Mouse (Mus musculus) ES-Bruce4 (cell line): ENCODE measurements around the gene Ltbp4. TPM values are rescaled to one million over a fixed set of nuclear protein-coding genes. Genes with fewer than 3 reads are reported as not detected.
A peak's percentile ranks its signal among the peaks of the same experiment; 100 is the strongest.

ENCODE experiments used
- H3K27ac ChIP-seq: 2 replicates; pipeline ENCODE4 v1.5.1; 2012; ENCODE audit warnings: low read length, inconsistent platforms; ENCODE audit not compliant: insufficient read depth
- H3K27me3 ChIP-seq: 2 replicates; pipeline ENCODE4 v1.6.1; 2012; ENCODE audit warnings: mild to moderate bottlenecking, low read length, inconsistent platforms; ENCODE audit not compliant: control insufficient read depth, poor library complexity, insufficient read depth, severe bottlenecking
- H3K36me3 ChIP-seq: 2 replicates; pipeline ENCODE4 v1.6.1; 2012; ENCODE audit warnings: inconsistent platforms, mild to moderate bottlenecking, low read length, moderate library complexity; ENCODE audit not compliant: control insufficient read depth, poor library complexity, insufficient read depth, severe bottlenecking
- H3K4me1 ChIP-seq: one replicate; pipeline ENCODE4 v1.8.1; 2011; ENCODE audit warnings: low read length; ENCODE audit not compliant: control insufficient read depth, insufficient read depth
- H3K4me3 ChIP-seq: 2 replicates; pipeline ENCODE4 v1.5.1; 2011; ENCODE audit warnings: low read depth, mild to moderate bottlenecking, low read length
- H3K9ac ChIP-seq: 2 replicates; pipeline ENCODE4 v1.6.1; 2012; ENCODE audit warnings: low read depth, mild to moderate bottlenecking, inconsistent platforms; ENCODE audit not compliant: poor library complexity, severe bottlenecking
- H3K9me3 ChIP-seq: replicated peaks from 2 replicates; pipeline ENCODE4 v1.6.1; 2012; ENCODE audit warnings: mild to moderate bottlenecking, low read length, inconsistent platforms; ENCODE audit not compliant: control insufficient read depth, poor library complexity, insufficient read depth, severe bottlenecking
- CTCF ChIP-seq: IDR thresholded peaks from one replicate; pipeline ENCODE4 v1.8.1; 2011; ENCODE audit warnings: low read depth, low read length
- EP300 ChIP-seq: IDR thresholded peaks from 2 replicates; pipeline ENCODE4 v1.6.1; 2011; ENCODE audit warnings: low read depth, low read length; ENCODE audit not compliant: insufficient read depth
- POLR2A ChIP-seq: IDR thresholded peaks from one replicate; pipeline ENCODE4 v1.8.1; 2011; ENCODE audit warnings: low read length; ENCODE audit not compliant: insufficient read depth
- polyA plus RNA-seq: library from polyadenylated mRNA; stranded (reverse); fragments of >200 nt; gene quantifications from 2 replicates; pipeline ENCODE4 v1.2.4, GENCODE M21; 2011; ENCODE audit warnings: low read depth; ENCODE audit not compliant: missing spikeins, insufficient read depth, insufficient read length

The Ltbp4 gene
- polyA plus RNA-seq, 1 experiment = 66.8 TPM

DNA sequence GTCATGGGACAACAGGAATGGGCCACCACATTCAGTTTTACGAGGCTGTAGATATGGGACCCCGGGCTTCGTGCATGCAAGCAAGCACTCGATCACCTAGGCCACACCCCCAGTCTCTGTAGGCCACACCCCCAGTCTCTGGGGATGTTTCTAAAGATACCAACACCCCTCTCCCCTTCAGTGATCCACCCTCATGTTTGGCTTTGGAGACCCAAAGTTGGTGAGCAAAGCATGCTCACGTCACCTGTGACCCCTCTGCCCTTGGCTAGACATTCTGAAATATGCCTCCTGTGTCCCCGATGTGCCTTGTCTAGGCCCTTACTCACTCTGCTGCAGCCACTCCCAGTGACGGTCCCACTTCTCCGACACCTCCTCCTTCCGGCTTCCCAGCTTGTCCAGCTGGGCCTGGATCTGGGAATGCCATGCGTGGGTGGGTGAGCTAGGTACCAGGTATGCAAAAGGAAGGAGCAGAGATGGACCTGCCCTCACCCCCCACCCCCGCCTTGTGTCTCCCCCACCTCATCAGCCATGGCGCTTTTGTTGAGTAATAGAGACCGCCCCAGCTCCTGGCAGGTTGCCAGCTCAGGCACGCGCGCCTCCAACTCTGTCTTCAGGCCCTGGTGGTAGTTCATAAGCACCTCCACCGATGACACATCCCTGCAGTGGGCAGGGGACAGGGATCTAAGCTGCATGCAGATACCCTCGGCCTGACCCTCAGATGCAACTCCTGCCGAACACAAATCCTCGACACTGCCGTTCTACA lies 28.8 kb upstream of the Ltbp4 start:
- H3K4me3 ChIP-seq = peak overlapping the region; percentile 20
- H3K9ac ChIP-seq = no peak overlapping the region
- no peaks in the 10 kb centered on the region for H3K36me3 ChIP-seq
- no peaks in the 10 kb centered on the region for H3K27me3 ChIP-seq
- peaks cover 6% of the 10 kb centered on the region for H3K4me1 ChIP-seq
- H3K27ac ChIP-seq = no peak overlapping the region
- TF ChIP-seq EP300 (0 out of 2 replicates have a peak, but pooled peaks have one; percentile 5), CTCF (no peak)
- H3K9me3 ChIP-seq = no peaks in the 10 kb centered on the region

DNA sequence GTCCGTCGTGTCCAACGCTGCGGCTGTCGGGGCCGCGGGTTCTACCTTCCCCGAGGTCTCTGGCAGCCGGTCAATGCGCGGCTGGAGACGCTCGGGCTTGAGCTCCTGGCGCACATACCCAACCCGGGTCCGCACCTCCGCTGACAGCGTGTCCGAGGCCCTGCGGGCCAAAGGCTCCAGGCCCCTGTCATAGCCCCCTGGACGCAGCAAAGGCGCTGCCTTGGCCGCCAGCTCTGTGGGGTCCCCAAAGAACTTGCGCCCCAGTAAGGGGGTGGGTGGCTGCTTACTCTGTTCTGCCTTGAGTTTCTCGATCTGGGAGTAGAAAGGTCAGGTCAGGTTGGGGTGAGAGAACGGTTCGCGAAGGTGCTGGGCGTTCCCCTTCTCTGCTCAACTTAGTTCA lies 26.9 kb upstream of the Ltbp4 start:
- Histone ChIP-seq H3K4me3 (peak overlapping the region; percentile 39), H3K9me3 (no peaks in the 10 kb centered on the region), H3K27me3 (no peaks in the 10 kb centered on the region), H3K27ac (no peak overlapping the region), H3K9ac (peak overlapping the region; percentile 71), H3K36me3 (no peaks in the 10 kb centered on the region), H3K4me1 (peaks cover 6% of the 10 kb centered on the region)
- TF ChIP-seq CTCF (no peak), EP300 (no peak), POLR2A (no peak)

DNA sequence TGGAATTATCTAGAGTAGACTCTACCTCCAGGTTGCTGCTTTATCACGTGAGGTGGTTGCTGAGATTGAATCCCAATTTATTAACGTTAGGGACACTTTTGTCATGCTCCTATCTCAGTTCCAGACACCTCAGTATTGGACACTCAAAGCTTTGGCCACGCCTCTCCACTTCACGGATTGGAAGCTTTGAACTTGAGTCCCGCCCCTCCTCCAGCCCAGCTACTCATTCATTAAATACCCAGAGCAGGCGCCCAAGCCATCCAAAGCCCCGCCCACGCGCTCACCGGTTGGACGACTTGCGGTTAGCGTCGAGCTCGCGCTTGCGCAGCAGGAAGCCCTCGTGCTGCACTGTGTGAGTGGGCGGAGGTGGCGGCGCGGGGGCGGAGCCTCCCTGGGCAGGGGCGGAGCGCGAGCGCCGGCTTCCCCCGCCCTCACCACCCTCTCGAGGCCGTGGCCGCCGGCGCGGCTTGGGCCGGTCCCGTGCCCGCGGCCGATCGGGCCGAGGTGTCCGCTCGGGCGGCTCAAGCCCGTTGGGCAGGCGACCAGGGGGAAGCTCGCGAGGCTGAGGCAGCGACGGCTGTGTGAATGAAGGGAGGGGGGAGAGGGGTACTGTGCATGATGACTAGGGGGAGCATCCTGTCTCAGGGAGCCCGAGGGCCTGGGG lies 23.9 kb upstream of the Ltbp4 start:
- Histone ChIP-seq H3K27ac (peak overlapping the region; percentile 96), H3K9me3 (no peaks in the 10 kb centered on the region), H3K9ac (peak overlapping the region; percentile 83), H3K27me3 (no peaks in the 10 kb centered on the region), H3K4me3 (peak overlapping the region; percentile 80), H3K4me1 (peaks cover 2% of the 10 kb centered on the region), H3K36me3 (no peaks in the 10 kb centered on the region)
- TF ChIP-seq POLR2A = no peak
- TF ChIP-seq EP300 = no peak
- no peak for TF ChIP-seq CTCF

DNA sequence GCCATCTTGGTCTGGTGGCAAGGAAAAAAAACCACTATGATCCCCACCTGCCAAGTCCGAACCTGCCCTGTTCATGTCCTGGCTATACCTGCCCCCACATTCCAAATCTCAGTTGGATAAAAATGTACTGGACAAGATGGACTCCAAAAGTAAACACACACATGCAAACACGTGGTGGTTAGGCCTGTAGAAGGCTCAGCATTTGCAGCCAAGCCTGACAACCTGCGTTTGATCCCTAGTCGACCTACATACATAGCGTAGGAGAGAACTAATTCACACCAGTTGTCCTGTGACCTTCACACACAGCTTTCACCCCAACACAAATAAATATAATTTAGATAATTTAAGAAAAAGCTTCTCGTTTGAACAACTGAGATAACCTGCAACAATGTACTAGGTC lies 23.3 kb upstream of the Ltbp4 start:
- Histone ChIP-seq H3K27me3 (no peaks in the 10 kb centered on the region), H3K4me3 (peak overlapping the region; percentile 69), H3K9ac (peak overlapping the region; percentile 61), H3K27ac (peak overlapping the region; percentile 96), H3K36me3 (no peaks in the 10 kb centered on the region), H3K4me1 (no peaks in the 10 kb centered on the region), H3K9me3 (no peaks in the 10 kb centered on the region)
- TF ChIP-seq POLR2A (no peak), CTCF (no peak), EP300 (no peak)

DNA sequence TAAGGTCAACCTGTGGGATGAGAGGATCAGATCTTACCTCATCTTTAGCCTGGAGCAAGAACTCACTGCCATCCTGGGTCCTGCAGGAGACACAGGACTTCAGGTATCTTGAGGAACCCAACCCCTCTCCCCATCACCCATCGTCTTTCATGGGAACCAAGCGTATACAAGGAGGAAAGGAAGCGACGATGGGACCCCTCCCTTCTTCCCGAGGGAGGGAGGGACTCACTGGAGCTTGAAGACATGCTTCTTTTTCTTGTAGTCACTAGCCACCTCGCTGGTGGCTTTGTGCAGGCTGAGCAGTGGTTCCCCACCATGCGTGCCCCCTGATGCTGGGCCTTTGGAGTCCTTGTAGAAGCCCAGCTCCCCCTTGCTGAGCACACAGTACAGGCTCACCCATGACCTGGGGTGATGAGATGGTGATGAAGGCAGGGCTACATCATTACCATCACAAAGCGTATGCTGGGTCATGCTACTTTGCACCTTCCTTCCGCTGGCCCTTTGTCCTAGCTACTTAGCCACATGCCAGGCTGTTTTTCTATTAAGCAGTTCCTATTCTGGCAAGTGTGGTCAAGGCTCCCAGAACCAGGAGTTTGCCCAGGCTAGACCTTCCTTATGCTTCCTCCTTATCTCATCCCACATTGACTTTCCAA lies 22.3 kb upstream of the Ltbp4 start:
- Histone ChIP-seq H3K4me1 (no peaks in the 10 kb centered on the region), H3K4me3 (peak overlapping the region; percentile 16), H3K27ac (peak overlapping the region; percentile 83), H3K9ac (0 out of 2 replicates have a peak overlapping the region, but pooled peaks have one; percentile 61), H3K9me3 (no peaks in the 10 kb centered on the region), H3K36me3 (no peaks in the 10 kb centered on the region), H3K27me3 (no peaks in the 10 kb centered on the region)
- TF ChIP-seq CTCF (no peak), EP300 (peak; percentile 97)

DNA sequence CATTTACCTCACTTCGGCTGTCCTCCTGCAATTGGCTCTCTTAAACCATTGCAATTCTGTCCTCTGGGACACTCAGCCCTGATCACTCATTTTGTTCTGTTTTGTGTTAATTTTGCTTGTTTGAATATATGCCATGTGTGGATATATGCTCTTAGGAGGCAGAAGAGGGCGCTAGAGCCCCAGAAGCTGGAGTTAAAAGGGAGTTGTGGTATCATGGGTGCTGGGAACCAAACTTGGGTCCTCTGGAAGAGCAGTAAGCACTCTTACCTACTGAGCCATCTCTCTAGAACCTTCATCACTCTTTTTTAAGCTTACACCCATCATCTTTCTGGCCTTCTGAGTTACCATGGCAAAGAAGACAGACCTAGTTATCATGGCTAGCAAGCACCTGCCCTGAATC lies 21.7 kb upstream of the Ltbp4 start:
- H3K27ac ChIP-seq = peak overlapping the region; percentile 83
- H3K36me3 ChIP-seq = no peaks in the 10 kb centered on the region
- H3K4me1 ChIP-seq = no peaks in the 10 kb centered on the region
- no peaks in the 10 kb centered on the region for H3K9me3 ChIP-seq
- peak overlapping the region; percentile 16 for H3K4me3 ChIP-seq
- no peaks in the 10 kb centered on the region for H3K27me3 ChIP-seq
- TF ChIP-seq CTCF (peak; percentile 8), POLR2A (no peak)
- H3K9ac ChIP-seq = no peak overlapping the region
